Mouse (Mus musculus) stomach, postnatal 0 days (tissue): ENCODE data around the gene Fam122a.

ENCODE experiments used
- CTCF ChIP-seq: IDR thresholded peaks from 2 replicates; pipeline ENCODE4 v1.5.1; 2016; ENCODE audit warnings: antibody characterized with exemption, low read depth, mild to moderate bottlenecking, moderate library complexity
- EP300 ChIP-seq: optimal IDR thresholded peaks from 2 replicates; pipeline ENCODE3; 2016; ENCODE audit warnings: antibody characterized with exemption

DNA sequence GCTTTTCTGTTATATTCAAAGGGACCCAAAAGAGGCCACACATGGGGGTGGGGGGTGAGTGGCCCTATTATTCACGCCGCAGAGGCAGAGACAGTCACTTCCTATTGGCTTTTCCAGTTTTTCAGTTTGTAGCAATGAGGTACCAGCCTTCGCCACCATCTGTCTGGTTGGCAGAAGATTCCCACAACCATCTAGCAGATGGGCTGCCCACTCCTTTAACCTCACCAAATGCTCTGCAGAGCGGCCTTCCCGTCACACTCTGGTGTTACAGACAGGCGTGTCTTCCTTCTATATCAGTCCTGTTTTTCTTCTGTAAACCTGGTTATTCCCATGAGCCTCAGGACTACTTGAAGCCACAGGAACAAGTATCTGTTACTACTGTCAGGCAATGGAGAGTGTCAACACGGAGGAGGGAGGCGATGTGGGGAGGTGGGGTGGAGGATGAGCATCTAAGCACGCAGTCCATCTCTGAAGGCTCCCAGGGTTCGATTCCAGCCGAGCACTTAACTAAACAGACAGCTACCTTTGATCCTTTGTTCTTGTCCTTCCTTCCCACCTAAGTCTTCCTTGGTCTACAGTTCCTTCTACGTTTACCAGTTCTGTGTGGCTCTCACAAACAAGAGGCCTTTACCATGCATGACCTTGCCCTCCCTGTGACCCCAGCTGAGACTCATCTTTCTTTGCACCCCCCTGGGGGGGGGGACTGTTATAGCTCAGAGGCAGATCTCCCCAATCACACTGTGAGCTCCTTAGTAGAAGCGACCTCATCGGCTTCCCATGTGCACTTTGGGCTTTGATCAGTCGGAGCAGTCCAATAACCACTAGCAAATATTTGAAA lies 46.5 kb upstream of the Fam122a start:
- no peak for TF ChIP-seq EP300
- no peak for TF ChIP-seq CTCF
